Mouse (Mus musculus): ENCODE results near the gene Psap.

The Psap gene

DNA sequence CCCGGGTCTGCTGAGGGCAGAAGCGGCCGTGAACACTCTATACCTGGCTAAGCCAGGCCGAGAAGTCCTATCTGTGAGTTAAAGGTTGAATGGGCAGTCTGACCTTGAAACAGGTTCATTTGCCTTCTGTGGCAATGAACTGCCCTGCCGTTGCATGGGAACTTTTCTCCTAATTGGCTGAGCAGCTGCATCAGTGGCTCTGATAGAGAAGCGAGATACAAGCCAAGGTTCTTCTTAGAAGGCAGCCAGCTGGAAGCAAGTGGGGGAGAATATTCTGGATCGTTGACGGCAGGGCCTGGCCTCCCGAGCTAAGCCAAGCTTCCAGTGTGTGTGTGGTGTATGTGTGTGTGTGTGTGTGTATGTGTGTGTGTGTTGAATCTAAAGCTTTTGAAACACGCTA is 12.2 kb upstream of the Psap start:
- peak; percentile 39 for DNase-seq

GRCm38 (mm10) chr10:60266842-60267401 is 10.5 kb upstream of the Psap start:
- DNase-seq = no peak

DNA sequence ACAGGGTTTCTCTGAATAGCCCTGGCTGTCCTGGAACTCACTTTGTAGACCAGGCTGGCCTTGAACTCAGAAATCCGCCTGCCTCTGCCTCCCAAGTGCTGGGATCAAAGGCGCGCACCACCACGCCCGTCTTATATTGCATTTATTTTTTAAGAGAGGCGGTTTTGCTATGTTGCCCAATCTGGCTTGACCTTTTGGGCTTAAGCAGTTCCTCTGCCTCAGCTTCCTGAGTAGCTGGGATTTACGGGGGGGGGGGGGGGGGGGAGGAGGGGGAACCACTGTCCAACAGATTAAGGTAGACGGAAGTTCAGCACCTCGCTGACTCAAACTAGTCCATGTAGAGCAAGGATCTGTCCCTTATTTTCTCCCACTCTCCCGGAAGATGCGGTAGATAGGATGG is 8.7 kb upstream of the Psap start:
- DNase-seq = no peak

- no peak for DNase-seq
These were observed 8.0 kb upstream of the Psap start for GRCm38 (mm10) chr10:60269141-60270064.

- DNase-seq = no peak
These were observed 6.4 kb upstream of the Psap start for GRCm38 (mm10) chr10:60271015-60271414.

GRCm38 (mm10) chr10:60272241-60272640 is 5.2 kb upstream of the Psap start:
- DNase-seq = no peak

- no peak for DNase-seq
These were observed 4.0 kb upstream of the Psap start for GRCm38 (mm10) chr10:60273382-60273781.

DNA sequence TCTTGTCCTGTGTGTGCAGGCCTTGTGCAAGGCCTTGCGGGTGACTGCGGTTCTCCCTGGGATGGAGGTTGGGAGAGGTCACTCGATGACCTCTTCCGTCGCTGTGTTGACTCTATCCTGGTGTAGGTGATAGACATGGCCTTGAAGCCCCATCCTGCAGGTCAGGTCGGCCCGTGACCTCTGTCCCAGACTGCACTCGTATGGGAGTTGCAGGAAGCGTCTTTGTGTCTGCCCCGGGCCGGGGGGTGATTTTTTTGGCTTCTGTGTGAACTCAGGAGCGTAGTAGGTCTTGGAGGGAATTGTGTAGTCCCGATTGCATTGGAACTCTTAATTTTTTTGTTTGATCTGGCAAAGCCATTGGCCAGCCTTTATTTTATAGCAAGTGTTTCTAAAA is 576 bp downstream of the Psap start:
- DNase-seq = no peak

DNA sequence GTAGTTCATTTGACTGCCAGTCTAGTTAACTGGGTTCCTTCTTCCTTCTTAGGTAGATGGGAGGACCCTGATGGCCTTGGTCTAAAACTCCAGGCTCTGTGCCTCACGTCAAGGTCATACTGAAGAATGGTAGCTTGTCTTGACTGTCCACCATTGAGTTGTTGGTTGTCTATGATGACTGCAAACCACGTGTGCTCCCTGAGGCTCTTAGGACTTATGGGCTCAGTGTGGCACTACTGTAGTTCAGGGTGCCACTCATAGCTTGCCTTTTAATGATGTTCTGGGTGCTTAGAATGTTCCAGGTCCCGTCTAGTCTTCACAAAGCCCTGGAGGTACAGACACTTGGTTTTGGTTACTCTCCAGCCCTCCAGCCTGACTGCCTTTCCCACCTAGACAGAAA is 1.4 kb downstream of the Psap start:
- DNase-seq = no peak

- no peak for DNase-seq
These were observed 2.0 kb downstream of the Psap start for GRCm38 (mm10) chr10:60279290-60279940.

- peak; percentile 68 for DNase-seq
These were observed 2.5 kb downstream of the Psap start for GRCm38 (mm10) chr10:60279941-60280301.

GRCm38 (mm10) chr10:60280353-60280752 is 2.9 kb downstream of the Psap start:
- no peak for DNase-seq

GRCm38 (mm10) chr10:60281571-60282050 is 4.2 kb downstream of the Psap start:
- DNase-seq = no peak

DNA sequence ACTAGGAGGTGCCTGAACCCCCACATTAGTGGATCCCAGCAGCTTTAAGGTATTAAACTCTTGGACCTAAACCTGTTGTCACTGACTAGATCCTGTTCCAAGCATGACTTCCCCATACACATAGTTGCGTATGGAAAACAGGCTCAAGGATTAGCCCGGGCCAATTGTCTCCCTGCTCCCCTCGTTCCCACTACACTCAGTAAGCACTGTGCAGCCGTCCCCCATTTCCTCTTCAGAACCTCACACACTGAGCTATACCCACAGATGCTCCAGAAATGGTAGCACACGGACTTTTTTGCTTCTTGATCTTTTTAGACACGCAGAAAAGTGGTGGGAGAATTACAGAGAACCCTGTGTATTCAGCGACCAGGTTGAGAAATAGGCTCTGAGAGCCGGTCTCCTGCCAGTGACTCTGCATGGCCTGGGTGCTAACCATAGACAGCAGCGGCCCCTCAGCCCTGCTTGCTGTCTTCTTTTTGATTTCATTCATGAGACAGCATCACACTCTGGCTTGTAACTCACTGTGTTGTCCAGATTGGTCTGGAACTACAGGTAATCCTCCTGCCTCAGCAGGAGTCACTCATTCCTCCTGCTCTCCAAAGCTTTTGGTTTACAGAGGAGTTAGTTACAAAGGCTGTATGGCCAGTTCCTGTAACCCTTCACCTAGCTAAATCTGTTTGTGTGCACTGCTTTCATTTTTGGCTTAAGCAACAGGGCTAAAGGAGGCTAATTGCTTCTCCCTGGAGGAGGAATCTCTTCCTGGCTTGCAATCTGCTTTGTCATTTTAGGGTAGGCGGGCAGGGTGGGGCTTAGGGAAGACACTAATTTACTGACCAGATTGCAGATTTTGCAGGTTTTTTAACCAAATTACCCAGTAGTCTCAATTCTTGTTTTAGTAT is 4.9 kb downstream of the Psap start:
- DNase-seq = no peak

GRCm38 (mm10) chr10:60284248-60284647 is 6.8 kb downstream of the Psap start:
- DNase-seq = no peak

GRCm38 (mm10) chr10:60284676-60285111 is 7.3 kb downstream of the Psap start:
- DNase-seq = no peak

DNA sequence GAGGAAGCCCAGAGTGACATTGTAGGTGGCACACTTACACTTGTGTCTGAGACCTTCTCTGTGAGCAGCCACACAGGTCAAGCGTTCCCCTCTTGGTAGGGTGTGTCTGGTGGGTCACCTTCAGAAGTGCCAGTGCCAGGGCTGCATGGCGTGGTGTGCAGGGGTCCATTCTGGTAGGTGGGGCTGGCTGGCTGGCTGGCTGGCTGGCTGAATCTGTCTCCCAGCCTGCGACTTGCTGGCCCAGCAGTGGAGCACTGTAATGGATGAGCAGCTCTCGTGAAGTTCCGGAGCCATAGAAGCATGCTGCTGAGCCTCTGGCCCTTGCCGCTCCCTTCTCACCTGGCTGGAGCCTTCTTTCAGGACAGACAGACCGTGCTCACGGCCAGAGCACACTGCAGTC is 7.8 kb downstream of the Psap start:
- DNase-seq = no peak

DNA sequence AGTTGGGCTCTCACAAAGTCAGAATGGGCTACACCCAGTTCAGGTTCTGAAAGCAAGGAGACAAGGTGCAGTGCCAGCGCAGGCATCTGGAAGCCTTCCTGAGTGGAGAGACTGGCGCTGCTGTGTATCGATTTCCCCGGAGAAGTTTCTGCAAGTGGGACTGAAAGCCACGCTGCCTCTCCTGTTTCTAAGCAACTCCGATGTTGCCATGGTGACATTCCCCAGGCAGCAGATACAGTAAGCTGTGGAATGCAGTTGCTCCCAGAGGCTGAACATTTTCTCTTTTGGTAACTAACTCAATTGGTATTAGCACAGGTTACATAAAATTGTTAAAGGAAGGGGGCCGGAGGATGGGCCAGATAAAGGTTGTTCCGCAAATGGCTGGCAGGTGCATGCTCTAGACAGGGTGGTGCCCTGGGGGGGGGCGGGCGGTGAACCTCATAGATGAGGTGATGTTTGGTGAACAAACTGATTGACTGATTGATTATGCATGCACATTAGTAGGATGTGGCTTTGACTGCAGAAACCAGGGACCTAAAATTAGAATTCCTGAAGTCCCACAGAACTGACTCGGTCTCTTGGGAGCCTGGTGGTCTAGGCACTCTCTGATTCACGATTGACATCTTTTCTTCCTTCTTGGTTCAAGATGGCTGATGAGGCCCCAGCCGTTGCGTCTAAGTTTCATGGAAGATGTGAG is 8.4 kb downstream of the Psap start:
- DNase-seq = peak; percentile 78

DNA sequence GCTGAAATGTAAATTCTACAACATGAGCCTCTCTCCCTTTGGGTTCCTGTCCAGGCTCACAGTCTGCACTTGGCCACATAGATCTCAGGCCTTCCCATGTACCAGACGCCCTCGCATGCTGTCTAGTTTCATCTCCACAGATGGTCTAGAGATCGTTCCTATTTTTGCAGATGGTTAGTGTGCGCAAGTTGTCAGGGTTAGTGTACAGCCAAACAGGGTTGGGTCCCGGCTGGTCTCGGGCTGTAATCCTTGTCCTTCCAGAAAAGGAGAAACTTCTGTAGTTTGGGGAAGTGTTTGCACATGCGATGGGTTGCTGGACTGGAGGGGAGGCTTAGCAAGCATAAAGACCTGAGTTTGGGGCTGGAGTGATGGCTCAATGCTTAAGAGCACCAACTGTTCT is 9.1 kb downstream of the Psap start:
- DNase-seq = no peak

DNA sequence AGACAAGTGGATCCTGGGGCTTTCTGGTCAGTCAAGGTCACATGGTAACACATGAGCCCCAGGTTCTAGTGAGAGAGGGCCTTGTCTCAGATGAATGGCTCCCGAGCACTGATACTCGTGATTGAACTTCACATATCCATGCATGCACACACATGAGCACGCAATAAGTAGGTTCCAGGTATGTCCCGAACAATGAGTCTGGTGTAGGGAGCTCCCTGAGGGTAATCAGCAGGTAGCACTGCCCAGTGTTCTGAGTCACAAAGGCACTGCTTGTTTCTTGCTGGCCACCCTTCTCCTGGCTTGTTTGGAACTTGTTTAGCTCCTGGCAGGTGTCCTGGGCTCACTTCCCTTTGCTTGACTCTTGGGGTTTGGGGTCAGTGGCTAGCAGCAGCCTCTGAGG is 9.7 kb downstream of the Psap start:
- no peak for DNase-seq

- DNase-seq = no peak
These were observed 10.3 kb downstream of the Psap start for GRCm38 (mm10) chr10:60287726-60288125.

DNA sequence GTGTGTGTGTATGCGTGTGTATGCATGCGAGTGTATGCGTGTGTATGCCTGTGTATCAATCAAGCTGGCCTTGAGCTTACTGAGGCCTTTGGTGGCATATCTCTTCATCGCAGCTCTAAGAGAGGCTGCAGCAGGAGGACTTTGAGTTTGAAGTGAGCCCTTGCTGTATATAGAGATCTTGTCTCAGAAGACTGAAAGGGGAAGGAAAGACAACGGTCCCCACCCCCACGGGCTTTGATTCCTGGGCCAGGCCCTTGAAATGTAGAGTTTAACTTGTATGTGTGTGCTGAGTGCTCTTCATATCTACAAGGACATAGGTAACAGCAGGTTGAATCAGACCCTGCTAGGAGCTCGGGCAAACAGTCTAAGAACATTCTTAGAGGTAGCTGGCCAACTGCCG is 11.8 kb downstream of the Psap start:
- no peak for DNase-seq
